Mouse (Mus musculus): ENCODE data around the gene Hif3a. TPM values are rescaled to one million over a fixed set of nuclear protein-coding genes. Genes with fewer than 3 reads are reported as not detected.
"Not testable (repeated sequence)": the region's sequence is repeated elsewhere in the genome, so short reads cannot be mapped to it uniquely, and the experiment has no call there.

Hif3a gene
- polyA plus RNA-seq (2012; rRNA removed): 1.5 and 4.1 TPM in 2 replicates

DNA sequence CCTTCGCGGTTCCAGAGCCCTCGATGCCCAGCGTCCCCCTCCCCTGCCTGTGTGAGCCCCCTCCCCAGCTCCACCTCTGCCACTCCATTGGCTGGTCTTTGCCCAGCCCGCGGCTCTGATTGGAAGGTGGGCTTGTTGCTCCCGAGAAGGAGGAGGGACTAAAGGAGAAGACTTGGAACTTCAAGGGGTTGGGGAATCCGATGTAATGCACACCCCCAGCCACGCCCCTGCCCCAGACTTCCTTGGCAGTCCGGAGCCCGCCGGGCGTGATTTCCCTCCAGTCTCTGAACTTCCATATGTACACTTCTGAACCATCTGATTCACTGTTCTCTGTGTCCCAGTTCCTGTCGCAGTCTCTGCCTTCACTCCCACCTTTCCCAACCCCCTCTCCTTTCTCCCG is at the start of gene Hif3a:
Gene Hif3a (minus strand): TSS at position 39 of the 400 bp plus-strand sequence.
- no peak for DNase-seq (ENCODE audit: low spot score)

DNA sequence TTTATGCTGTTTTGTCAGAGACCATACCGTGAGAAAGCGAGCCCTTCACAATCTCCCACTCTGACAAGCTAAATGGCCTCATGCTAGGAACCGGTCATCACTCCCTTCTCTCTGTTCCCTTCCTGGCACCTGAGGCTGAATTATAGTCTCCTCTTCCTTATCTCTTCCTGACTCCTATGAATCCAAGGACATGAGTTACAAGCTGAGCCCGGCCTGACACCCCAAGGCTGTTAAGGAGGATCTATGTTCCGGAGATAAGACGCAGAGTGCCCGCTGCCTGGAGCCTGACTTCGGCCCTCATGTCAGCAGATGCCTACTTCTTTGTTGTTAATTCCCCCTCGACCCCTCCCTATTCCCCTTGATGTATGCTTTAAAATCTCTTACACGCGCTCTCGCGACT is 39.4 kb upstream of the Hif3a start:
- not testable (repeated sequence) for DNase-seq (ENCODE audit: low spot score)

GRCm38 (mm10) chr7:17091280-17091679 is 29.1 kb upstream of the Hif3a start:
- no peak for DNase-seq (ENCODE audit: low spot score)

DNA sequence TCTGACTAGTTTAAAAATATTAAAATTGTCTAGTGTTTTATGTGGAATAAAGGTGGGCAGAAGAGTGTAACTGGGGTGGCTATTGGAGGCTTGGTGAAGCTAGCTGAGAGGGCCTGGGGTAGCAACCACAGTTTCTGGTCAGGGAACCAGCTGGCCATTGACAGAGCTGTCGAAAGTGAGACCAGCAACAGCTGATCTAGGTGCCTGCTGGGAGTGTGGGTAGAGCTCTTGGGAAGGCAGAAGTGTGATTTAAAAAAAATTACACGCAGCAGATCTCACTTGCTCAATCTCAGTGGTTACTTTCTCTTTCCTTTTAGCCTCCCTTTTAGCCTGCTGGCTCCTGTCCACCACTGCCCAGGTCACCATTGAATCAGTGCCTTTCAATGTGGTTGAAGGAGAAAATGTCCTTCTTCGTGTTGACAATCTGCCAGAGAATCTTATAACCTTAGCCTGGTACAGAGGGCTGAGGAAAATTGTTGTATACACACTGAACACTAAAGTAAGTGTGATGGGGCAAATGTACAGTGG is 27.9 kb upstream of the Hif3a start:
- no peak for DNase-seq (ENCODE audit: low spot score)

DNA sequence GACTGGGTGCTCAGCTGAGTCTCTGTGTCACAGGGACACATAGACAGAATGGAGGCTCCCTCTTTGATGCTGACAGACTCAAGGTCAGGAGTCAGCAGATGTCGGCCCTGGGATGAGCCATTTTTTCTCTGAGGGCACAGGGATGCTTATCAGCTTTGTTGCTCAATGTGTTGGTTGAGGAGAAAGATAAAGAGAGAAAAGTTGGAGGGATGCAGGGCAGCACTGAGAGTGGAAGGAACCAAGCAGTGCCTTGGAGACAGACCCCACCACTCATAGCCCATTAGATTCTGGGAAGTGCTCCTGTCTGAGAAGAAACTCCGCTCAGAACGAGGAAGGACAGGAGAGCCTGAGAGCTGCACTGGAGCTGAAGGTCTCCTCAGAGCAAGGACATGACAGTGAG is 25.5 kb upstream of the Hif3a start:
- no peak for DNase-seq (ENCODE audit: low spot score)

GRCm38 (mm10) chr7:17082766-17083165 is 20.5 kb upstream of the Hif3a start:
- DNase-seq (ENCODE audit: low spot score): no peak

DNA sequence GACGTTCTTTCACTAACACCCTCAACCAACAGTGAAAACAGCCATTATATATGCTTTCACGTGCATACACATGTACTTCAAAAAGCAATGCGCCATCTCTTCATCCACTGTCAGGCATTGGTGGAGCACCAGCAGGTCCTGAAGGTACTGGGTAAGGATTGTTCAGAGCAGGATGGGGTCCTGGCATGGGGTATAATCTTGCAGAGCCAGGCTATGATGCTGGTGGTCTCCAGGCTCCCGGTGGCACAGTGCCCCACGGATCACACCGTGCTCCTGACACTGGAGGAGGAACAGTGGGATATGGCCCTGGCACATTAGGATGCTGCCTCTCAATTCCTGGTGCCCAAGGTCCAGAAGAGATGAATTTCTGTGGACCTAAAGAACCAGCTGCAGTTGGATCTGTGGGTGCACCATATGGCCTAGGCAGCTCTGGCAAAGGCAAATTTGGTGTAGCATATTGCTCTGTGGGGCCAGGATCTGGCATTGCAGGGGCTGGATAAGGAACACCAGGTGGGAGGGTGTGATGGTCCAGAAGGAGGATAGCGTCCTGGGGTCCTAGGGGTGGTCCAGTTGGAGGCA is 15.9 kb upstream of the Hif3a start:
- no peak for DNase-seq (ENCODE audit: low spot score)

- no peak for DNase-seq (ENCODE audit: low spot score)
These were observed 14.3 kb upstream of the Hif3a start for GRCm38 (mm10) chr7:17076542-17076941.

GRCm38 (mm10) chr7:17073904-17074615 is 11.8 kb upstream of the Hif3a start, which contains the start of gene Psg16:
Gene Psg16 (plus strand): TSS chr7:17074040.
- no peak for DNase-seq (ENCODE audit: low spot score)

GRCm38 (mm10) chr7:17073513-17073903 is 11.3 kb upstream of the Hif3a start:
- no peak for DNase-seq (ENCODE audit: low spot score)

DNA sequence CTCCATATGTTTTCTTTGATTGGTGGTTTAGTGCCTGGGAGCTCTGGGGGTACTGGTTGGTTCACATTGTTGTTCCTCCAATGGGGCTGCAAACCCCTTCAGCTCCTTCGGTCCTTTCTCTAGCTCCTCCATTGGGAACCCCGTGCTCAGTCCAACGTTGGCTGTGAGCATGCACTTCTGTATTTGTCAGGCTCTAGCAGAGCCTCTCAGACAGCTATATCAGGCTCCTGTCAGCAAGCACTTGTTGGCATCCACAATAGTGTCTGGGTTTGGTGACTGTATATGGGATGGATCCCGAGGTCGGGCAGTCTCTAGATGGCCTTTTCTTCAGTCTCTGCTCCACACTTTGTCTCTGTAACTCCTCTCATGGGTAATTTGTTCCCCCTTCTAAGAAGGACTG is 5.4 kb upstream of the Hif3a start:
- not testable (repeated sequence) for DNase-seq (ENCODE audit: low spot score)

DNA sequence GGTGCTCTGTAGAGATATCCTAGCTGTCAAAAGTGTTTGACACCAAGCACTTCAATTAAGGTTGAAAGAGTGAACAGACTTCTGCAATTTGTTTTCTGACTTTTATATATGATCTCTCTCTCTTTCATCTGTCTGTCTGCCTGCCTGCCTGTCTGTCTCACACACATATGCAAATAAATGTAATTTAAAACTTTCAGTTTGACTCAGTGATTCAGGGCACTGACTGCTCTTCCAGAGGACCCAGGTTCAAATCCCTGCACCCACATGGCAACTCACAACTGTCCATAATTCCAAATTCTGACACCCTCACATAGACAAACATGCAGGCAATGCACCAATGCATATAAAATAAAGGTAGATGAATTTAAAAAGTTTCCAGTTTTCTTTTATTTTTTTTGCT is 4.8 kb upstream of the Hif3a start:
- DNase-seq (ENCODE audit: low spot score): no peak

GRCm38 (mm10) chr7:17066412-17066811 is 4.2 kb upstream of the Hif3a start:
- peak; percentile 72 for DNase-seq (ENCODE audit: low spot score)

DNA sequence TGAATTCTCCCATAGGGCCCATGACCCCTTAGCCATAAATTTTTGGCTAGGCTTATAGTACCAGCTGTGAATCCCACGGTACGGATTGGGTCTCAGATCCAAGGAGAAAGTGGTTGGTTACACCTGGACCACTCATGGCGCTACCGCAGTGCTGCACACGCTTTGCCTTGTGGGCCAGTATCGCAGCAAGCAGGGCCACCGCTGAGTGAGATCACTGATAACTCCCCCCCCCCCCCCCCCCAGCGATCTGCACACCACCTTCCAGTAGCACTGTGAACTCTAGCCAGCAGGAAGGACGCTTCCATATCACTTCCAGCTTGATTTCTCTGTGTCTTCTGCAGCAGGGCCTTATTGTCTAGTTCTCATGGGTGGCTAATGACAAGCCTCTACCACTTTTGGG is 3.4 kb upstream of the Hif3a start:
- no peak for DNase-seq (ENCODE audit: low spot score)

DNA sequence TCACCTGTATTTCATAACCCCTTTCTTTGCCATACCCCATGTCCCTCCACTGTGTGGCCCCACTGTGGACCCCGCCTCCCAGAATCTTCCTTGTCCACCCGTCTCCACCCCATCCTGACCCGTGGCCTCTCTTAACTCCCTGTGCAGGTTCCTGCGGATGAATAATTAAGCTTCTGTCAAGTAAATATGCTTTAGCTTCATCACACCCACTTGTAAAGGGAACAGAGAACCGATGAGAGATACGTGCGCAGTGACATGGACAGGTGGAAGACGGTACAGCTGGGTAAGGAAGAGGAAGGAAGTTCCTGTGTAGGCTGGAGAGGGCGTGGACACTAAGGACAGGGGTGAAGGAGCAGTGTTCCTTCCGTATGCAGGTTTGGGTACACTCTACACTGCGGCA is 618 bp upstream of the Hif3a start:
- no peak for DNase-seq (ENCODE audit: low spot score)

- peak; percentile 33 for DNase-seq (ENCODE audit: low spot score)
These were observed 1.2 kb downstream of the Hif3a start for GRCm38 (mm10) chr7:17060782-17061605.

DNA sequence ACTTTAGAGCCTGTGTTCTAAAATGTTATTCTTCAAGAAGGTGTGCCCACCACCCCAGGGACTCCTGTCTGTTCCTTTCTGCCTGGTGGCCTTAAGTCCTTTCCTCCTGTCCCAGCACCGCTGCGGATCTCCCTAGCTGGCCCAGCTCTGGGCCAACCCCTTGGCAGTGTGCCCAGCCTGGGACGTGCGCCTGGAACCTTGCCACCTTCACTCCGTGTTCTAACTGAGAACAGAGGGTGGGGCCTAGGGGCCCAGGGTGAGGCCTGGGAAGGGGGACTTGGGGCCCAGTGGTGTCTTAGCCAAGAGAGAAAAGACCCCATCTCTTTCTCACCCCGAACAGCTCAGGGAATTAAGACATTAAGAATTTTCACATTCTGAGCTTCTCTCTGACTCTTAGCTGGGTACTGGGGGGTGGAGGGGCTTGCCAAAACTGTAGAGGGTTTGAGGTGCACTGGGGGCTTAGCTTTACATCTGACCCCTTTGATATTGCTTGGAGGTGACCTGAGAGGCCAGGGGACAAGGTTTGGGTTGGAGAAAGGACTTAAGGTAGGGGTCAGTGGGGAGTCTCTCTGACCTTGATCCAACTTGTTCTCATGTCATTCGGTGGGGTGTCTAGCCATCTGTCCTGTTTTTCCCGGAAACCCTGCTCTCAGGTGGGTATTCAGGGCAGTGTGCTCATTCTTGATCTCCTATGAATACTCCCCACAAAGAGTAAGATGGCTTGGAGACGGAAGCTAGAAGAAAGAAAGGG is 2.0 kb downstream of the Hif3a start:
- DNase-seq (ENCODE audit: low spot score): peak; percentile 89

DNA sequence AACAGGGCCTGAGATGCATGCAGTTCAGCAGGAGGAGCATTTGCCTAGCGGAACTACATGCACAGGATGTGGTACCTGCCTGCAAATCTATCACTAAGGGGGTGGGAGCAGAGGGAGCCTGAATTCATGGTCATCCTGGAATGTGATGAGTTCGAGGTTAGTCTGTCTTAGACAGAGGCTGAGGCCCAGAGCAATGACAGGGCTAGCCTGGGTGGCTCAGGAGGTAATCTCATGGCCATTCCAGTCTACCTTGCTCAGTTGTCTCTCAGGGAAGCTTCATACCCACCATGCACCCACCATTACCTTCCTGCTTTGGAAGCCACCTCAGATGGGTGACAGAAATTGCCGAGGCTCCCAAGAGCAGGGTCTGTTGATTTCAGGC is 2.8 kb downstream of the Hif3a start:
- peak; percentile 21 for DNase-seq (ENCODE audit: low spot score)

- peak; percentile 16 for DNase-seq (ENCODE audit: low spot score)
These were observed 3.3 kb downstream of the Hif3a start for GRCm38 (mm10) chr7:17058816-17059462.

DNA sequence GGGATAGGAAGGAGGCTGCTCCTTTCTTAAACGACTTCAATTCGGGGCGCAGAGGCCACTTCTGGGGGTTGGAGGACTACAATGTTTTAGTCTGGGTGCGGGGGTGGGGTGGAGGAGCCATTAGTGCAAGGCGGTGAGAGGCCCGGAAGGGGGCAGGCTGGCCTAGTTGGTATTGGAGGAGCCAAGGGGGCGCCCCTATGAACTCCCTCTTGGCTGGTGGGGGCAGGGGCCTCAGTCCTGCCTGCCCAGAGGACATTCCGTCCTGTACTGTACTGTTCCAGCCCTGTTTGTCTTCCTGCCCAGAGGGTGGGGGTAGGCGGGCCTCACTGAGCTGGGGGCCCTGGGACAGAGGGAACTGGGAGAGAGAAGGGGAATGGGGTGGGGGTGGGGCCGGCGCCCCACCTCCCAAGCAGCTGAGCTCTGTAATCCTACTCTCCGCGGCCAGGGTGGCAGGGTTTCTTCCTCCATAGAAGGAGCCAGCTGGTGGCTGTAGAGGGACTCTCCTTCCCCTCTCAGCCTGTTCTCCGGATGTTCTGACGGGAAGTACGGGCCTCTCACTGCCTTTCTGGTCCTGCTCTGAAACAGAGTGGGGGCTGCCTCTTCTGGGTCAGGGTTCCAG is 4.0 kb downstream of the Hif3a start:
- peak; percentile 57 for DNase-seq (ENCODE audit: low spot score)

All from urinary bladder, adult 2 months (tissue).